Mouse (Mus musculus) effector memory CD4-positive, alpha-beta T cell, adult 7 months (primary cell): ENCODE results near the gene Gm2000. TPM values are rescaled to one million over a fixed set of nuclear protein-coding genes. Genes with fewer than 3 reads are reported as not detected.

Experiments used
- polyA plus RNA-seq: library from polyadenylated mRNA; unstranded; fragments of 100-300 nt; shearing (Covaris generic); gene quantifications from one replicate; pipeline ENCODE4 v1.2.1, GENCODE M21; 2017

The Gm2000 gene
- 1,319 TPM for polyA plus RNA-seq

GRCm38 (mm10) chr1:156365740-156366139 is at the start of gene Gm2000:
Gene Gm2000, plus strand, starts transcription at chr1:156366040.

Other genes with a start within 250 kb of the Gm2000 start
- not detected for gene Fam163a, start 161.0 kb upstream of the Gm2000 start, polyA plus RNA-seq
- gene Tdrd5, start 62.4 kb upstream of the Gm2000 start, polyA plus RNA-seq, result 0.44 TPM
- gene Nphs2, start 55.3 kb upstream of the Gm2000 start, polyA plus RNA-seq, result not detected
- gene Axdnd1, start 55.1 kb downstream of the Gm2000 start, polyA plus RNA-seq, result 0.95 TPM
- 31.1 TPM for gene Soat1, start 108.3 kb downstream of the Gm2000 start, polyA plus RNA-seq
- gene Gm10031, start 158.0 kb downstream of the Gm2000 start, polyA plus RNA-seq, result 1.2 TPM
- 6.9 TPM for gene Abl2, start 192.7 kb downstream of the Gm2000 start, polyA plus RNA-seq